Mouse (Mus musculus) yolk sac, embryonic 10.5 days (tissue): ENCODE measurements around the gene Hadh.

Source experiments
- DNase-seq: peaks from one replicate; pipeline ENCODE4 v3.0.0-alpha.2; 2017; ENCODE audit warnings: low spot score

Hadh gene

GRCm38 (mm10) chr3:131218636-131219390, 53.1 kb downstream of the Hadh start:
- no peak for DNase-seq

GRCm38 (mm10) chr3:131214841-131215240, 57.1 kb downstream of the Hadh start:
- DNase-seq = no peak

GRCm38 (mm10) chr3:131214060-131214658, 57.7 kb downstream of the Hadh start:
- no peak for DNase-seq

GRCm38 (mm10) chr3:131212200-131212599, 59.7 kb downstream of the Hadh start:
- no peak for DNase-seq

- no peak for DNase-seq
Measured at GRCm38 (mm10) chr3:131208265-131208891, 63.5 kb downstream of the Hadh start.

- DNase-seq = no peak
Measured at GRCm38 (mm10) chr3:131207846-131208245, 64.1 kb downstream of the Hadh start.

- DNase-seq = no peak
Measured at GRCm38 (mm10) chr3:131202311-131202710, 69.6 kb downstream of the Hadh start.

- DNase-seq = no peak
Measured at GRCm38 (mm10) chr3:131199590-131200288, 72.2 kb downstream of the Hadh start.

- DNase-seq = no peak
Measured at GRCm38 (mm10) chr3:131198991-131199390, 72.9 kb downstream of the Hadh start.

- no peak for DNase-seq
Measured at GRCm38 (mm10) chr3:131196507-131197019, 75.3 kb downstream of the Hadh start.

GRCm38 (mm10) chr3:131196050-131196449, 75.9 kb downstream of the Hadh start:
- no peak for DNase-seq

- DNase-seq = no peak
Measured at GRCm38 (mm10) chr3:131191454-131191853, 80.4 kb downstream of the Hadh start.

GRCm38 (mm10) chr3:131190671-131191367, 81.1 kb downstream of the Hadh start:
- DNase-seq = no peak

- DNase-seq = no peak
Measured at GRCm38 (mm10) chr3:131190239-131190638, 81.7 kb downstream of the Hadh start.

- no peak for DNase-seq
Measured at GRCm38 (mm10) chr3:131186193-131186592, 85.7 kb downstream of the Hadh start.
